Mouse (Mus musculus) intestine, postnatal 0 days (tissue): Measurements from ENCODE around the gene Lrrc23. TPM values are rescaled to one million over a fixed set of nuclear protein-coding genes. Genes with fewer than 3 reads are reported as not detected.

Experiments used
- ATAC-seq: fragments of 200-750 bp; cut with Nextera tagmentation; 2 replicates; pipeline ENCODE4 v1.8.0; 2017; ENCODE audit warnings: mild to moderate bottlenecking, moderate TSS enrichment, moderate library complexity
- H3K27ac ChIP-seq: fragments of 300-500 bp; sonication (generic); 2 replicates; pipeline ENCODE4 v1.5.1; 2014; ENCODE audit warnings: mild to moderate bottlenecking, low read depth, low read length, moderate library complexity
- H3K27me3 ChIP-seq: fragments of 300-500 bp; sonication (generic); replicated peaks from 2 replicates; pipeline ENCODE4 v1.6.1; 2014; ENCODE audit warnings: low read length, mixed read lengths; ENCODE audit not compliant: control insufficient read depth, insufficient read depth
- H3K36me3 ChIP-seq: fragments of 300-500 bp; sonication (generic); 2 replicates; pipeline ENCODE4 v1.6.1; 2014; ENCODE audit warnings: mild to moderate bottlenecking, moderate library complexity; ENCODE audit not compliant: control insufficient read depth, insufficient read depth
- H3K4me1 ChIP-seq: fragments of 300-500 bp; sonication (generic); replicated peaks from 2 replicates; pipeline ENCODE4 v1.6.1; 2014; ENCODE audit warnings: antibody characterized with exemption, low read length, mixed read lengths; ENCODE audit not compliant: control insufficient read depth, insufficient read depth
- H3K4me2 ChIP-seq: fragments of 300-500 bp; sonication (generic); replicated peaks from 2 replicates; pipeline ENCODE4 v1.6.1; 2014; ENCODE audit warnings: low read depth, mild to moderate bottlenecking, moderate library complexity
- H3K4me3 ChIP-seq: fragments of 300-500 bp; sonication (generic); 2 replicates; pipeline ENCODE4 v1.5.1; 2014; ENCODE audit warnings: low read depth, low read length
- H3K9ac ChIP-seq: fragments of 300-500 bp; sonication (generic); 2 replicates; pipeline ENCODE4 v1.6.1; 2014; ENCODE audit warnings: mild to moderate bottlenecking, low read depth, low read length
- H3K9me3 ChIP-seq: fragments of 300-500 bp; sonication (generic); 2 replicates; pipeline ENCODE4 v1.6.1; 2016; ENCODE audit warnings: mixed run types; ENCODE audit not compliant: control insufficient read depth
- CTCF ChIP-seq: sonication (generic); IDR thresholded peaks from 2 replicates; pipeline ENCODE4 v1.5.1; 2016; ENCODE audit warnings: low read depth, mild to moderate bottlenecking, control low read depth, antibody characterized with exemption, moderate library complexity
- WGBS: fragments of 180-500 bp; shearing (Covaris S2); extraction: QIAGEN DNeasy Blood & Tissue Kit; methylation state at CpG from one replicate; pipeline ENCODE4 v1.1.7; 2014; 5-methylcytosine and 5-hydroxymethylcytosine counted together
- polyA plus RNA-seq: library from polyadenylated mRNA; unstranded; fragments of >200 nt; fragmentation: Nextera tagmentation; extraction: Ambion mirVana; gene quantifications from 2 replicates; pipeline ENCODE4 v1.2.1, GENCODE M21; 2015

The Lrrc23 gene
- polyA plus RNA-seq, 1 experiment from 2014 or later: 0.21 TPM

- H3K36me3 ChIP-seq: peaks cover 64% of the 10 kb centered on the region
- no peaks in the 10 kb centered on the region for H3K9me3 ChIP-seq
- no peak for ATAC-seq
- H3K27me3 ChIP-seq: no peaks in the 10 kb centered on the region
- 96% methylated on average over 11 of the region's 11 CpGs for WGBS
- peaks cover 8% of the 10 kb centered on the region; the same call in 1 of the 2 replicates for H3K4me1 ChIP-seq
- H3K27ac ChIP-seq: peak overlapping the region; percentile 28; the same call in 1 of the 2 replicates
- H3K4me3 ChIP-seq: no peak overlapping the region
- H3K4me2 ChIP-seq: no peak overlapping the region
- no peak for TF ChIP-seq CTCF
- no peak overlapping the region for H3K9ac ChIP-seq
Observed at GRCm38 (mm10) chr6:124817125-124817524, 37.6 kb upstream of the Lrrc23 start.

GRCm38 (mm10) chr6:124816611-124817010 is 37.1 kb upstream of the Lrrc23 start:
- Histone ChIP-seq H3K9ac (no peak overlapping the region), H3K4me1 (peaks cover 8% of the 10 kb centered on the region; the same call in 1 of the 2 replicates), H3K9me3 (no peaks in the 10 kb centered on the region), H3K4me2 (no peak overlapping the region), H3K27me3 (no peaks in the 10 kb centered on the region), H3K36me3 (peaks cover 63% of the 10 kb centered on the region), H3K4me3 (no peak overlapping the region), H3K27ac (no peak overlapping the region)
- no peak for ATAC-seq
- WGBS: 83% methylated on average over 4 of the region's 4 CpGs
- TF ChIP-seq CTCF: no peak

- no peak overlapping the region for H3K9ac ChIP-seq
- peaks cover 9% of the 10 kb centered on the region; the same call in 1 of the 2 replicates for H3K4me1 ChIP-seq
- no peaks in the 10 kb centered on the region for H3K27me3 ChIP-seq
- H3K36me3 ChIP-seq: peaks cover 64% of the 10 kb centered on the region
- no peak overlapping the region for H3K27ac ChIP-seq
- no peak overlapping the region for H3K4me3 ChIP-seq
- ATAC-seq: no peak; the same call in 1 of the 2 replicates
- WGBS: 57% methylated on average over 9 of the region's 9 CpGs
- peak overlapping the region; percentile 70 for H3K4me2 ChIP-seq
- TF ChIP-seq CTCF: no peak
- no peaks in the 10 kb centered on the region for H3K9me3 ChIP-seq
Observed at GRCm38 (mm10) chr6:124814858-124815774, 35.6 kb upstream of the Lrrc23 start.

GRCm38 (mm10) chr6:124814448-124814847 is 34.9 kb upstream of the Lrrc23 start:
- Histone ChIP-seq H3K27ac (0 out of 2 replicates have a peak overlapping the region, but pooled peaks have one; percentile 15), H3K36me3 (peaks cover 62% of the 10 kb centered on the region), H3K9ac (no peak overlapping the region), H3K4me3 (peak overlapping the region; percentile 59), H3K9me3 (no peaks in the 10 kb centered on the region), H3K4me1 (peaks cover 13% of the 10 kb centered on the region; the same call in 1 of the 2 replicates), H3K27me3 (no peaks in the 10 kb centered on the region), H3K4me2 (peak overlapping the region; percentile 70)
- peak; percentile 17; the same call in 1 of the 2 replicates for ATAC-seq
- WGBS: 39% methylated on average over 8 of the region's 8 CpGs
- TF ChIP-seq CTCF: no peak

GRCm38 (mm10) chr6:124813933-124814332 is 34.4 kb upstream of the Lrrc23 start, which contains the start of gene Tpi1:
Gene Tpi1, minus strand, starts transcription at chr6:124814296.
- peak; percentile 84 for ATAC-seq
- Histone ChIP-seq H3K36me3 (peaks cover 59% of the 10 kb centered on the region), H3K27ac (peak within 1 kb of the TSS; percentile 88), H3K4me2 (peak within 1 kb of the TSS; percentile 70), H3K27me3 (no peaks in the 10 kb centered on the region), H3K4me1 (peaks cover 13% of the 10 kb centered on the region; the same call in 1 of the 2 replicates), H3K9ac (peak within 1 kb of the TSS; percentile 68), H3K9me3 (no peaks in the 10 kb centered on the region), H3K4me3 (peak within 1 kb of the TSS; percentile 59)
- no peak; the same call in 1 of the 2 replicates for TF ChIP-seq CTCF
- WGBS: under 1% methylated on average over 22 of the region's 22 CpGs

GRCm38 (mm10) chr6:124813496-124813895 is 34.0 kb upstream of the Lrrc23 start:
- peak overlapping the region; percentile 59 for H3K4me3 ChIP-seq
- peaks cover 13% of the 10 kb centered on the region; the same call in 1 of the 2 replicates for H3K4me1 ChIP-seq
- H3K27me3 ChIP-seq: no peaks in the 10 kb centered on the region
- peak; percentile 48 for ATAC-seq
- TF ChIP-seq CTCF: no peak
- peaks cover 57% of the 10 kb centered on the region for H3K36me3 ChIP-seq
- no peaks in the 10 kb centered on the region for H3K9me3 ChIP-seq
- peak overlapping the region; percentile 68 for H3K9ac ChIP-seq
- under 1% methylated on average over 18 of the region's 18 CpGs for WGBS
- peak overlapping the region; percentile 70 for H3K4me2 ChIP-seq
- peak overlapping the region; percentile 88 for H3K27ac ChIP-seq
